Mouse (Mus musculus) lung, postnatal 0 days (tissue): Measurements from ENCODE around the gene Utp6. TPM values are rescaled to one million over a fixed set of nuclear protein-coding genes. Genes with fewer than 3 reads are reported as not detected.

ENCODE experiments used
- ATAC-seq: fragments of 200-750 bp; cut with Nextera tagmentation; 2 replicates; pipeline ENCODE4 v1.8.0; 2017; ENCODE audit warnings: moderate library complexity
- DNase-seq: peaks from one replicate; pipeline ENCODE4 v3.0.0-alpha.2; 2016; ENCODE audit warnings: low spot score
- H3K27ac ChIP-seq: fragments of 300-500 bp; sonication (generic); 2 replicates; pipeline ENCODE4 v1.5.1; 2014; ENCODE audit warnings: antibody characterized with exemption, mild to moderate bottlenecking, low read length, mixed read lengths
- H3K27me3 ChIP-seq: fragments of 300-500 bp; sonication (generic); replicated peaks from 2 replicates; pipeline ENCODE4 v1.6.1; 2014; ENCODE audit warnings: low read length, mixed read lengths; ENCODE audit not compliant: insufficient read depth
- H3K36me3 ChIP-seq: fragments of 300-500 bp; sonication (generic); 2 replicates; pipeline ENCODE4 v1.6.1; 2014; ENCODE audit warnings: low read length, mixed read lengths; ENCODE audit not compliant: insufficient read depth
- H3K4me1 ChIP-seq: fragments of 300-500 bp; sonication (generic); 2 replicates; pipeline ENCODE4 v1.6.1; 2014; ENCODE audit warnings: antibody characterized with exemption, low read depth, low read length, mixed read lengths; ENCODE audit not compliant: insufficient read depth
- H3K4me2 ChIP-seq: fragments of 300-500 bp; sonication (generic); replicated peaks from 2 replicates; pipeline ENCODE4 v1.6.1; 2014; ENCODE audit warnings: low read depth, mild to moderate bottlenecking, low read length, moderate library complexity, mixed read lengths
- H3K4me3 ChIP-seq: fragments of 300-500 bp; sonication (generic); 2 replicates; pipeline ENCODE4 v1.5.1; 2014; ENCODE audit warnings: low read depth, low read length
- H3K9ac ChIP-seq: fragments of 300-500 bp; sonication (generic); replicated peaks from 2 replicates; pipeline ENCODE4 v1.6.1; 2014; ENCODE audit warnings: low read depth, mild to moderate bottlenecking
- H3K9me3 ChIP-seq: fragments of 300-500 bp; sonication (generic); 2 replicates; pipeline ENCODE4 v1.6.1; 2016; ENCODE audit warnings: low read length, mixed read lengths
- CTCF ChIP-seq: IDR thresholded peaks from 2 replicates; pipeline ENCODE4 v1.5.1; 2016; ENCODE audit warnings: antibody characterized with exemption, mild to moderate bottlenecking
- EP300 ChIP-seq: IDR thresholded peaks from 2 replicates; pipeline ENCODE4 v1.6.1; 2016; ENCODE audit warnings: antibody characterized with exemption, mild to moderate bottlenecking, control low read depth
- WGBS: fragments of 180-500 bp; shearing (Covaris S2); extraction: QIAGEN DNeasy Blood & Tissue Kit; methylation state at CpG from one replicate; pipeline ENCODE4 v1.1.7; 2014; 5-methylcytosine and 5-hydroxymethylcytosine counted together
- polyA plus RNA-seq: library from polyadenylated mRNA; unstranded; fragments of >200 nt; fragmentation: Nextera tagmentation; extraction: Ambion mirVana; gene quantifications from 2 replicates; pipeline ENCODE4 v1.2.1, GENCODE M21; 2015

Gene Utp6
- polyA plus RNA-seq, 1 experiment from 2014 or later, result 14.9 TPM

- Histone ChIP-seq H3K9ac (no peak overlapping the region), H3K4me1 (no peaks in the 10 kb centered on the region), H3K9me3 (no peaks in the 10 kb centered on the region), H3K36me3 (no peaks in the 10 kb centered on the region), H3K4me2 (no peak overlapping the region), H3K4me3 (no peak overlapping the region), H3K27me3 (no peaks in the 10 kb centered on the region), H3K27ac (no peak overlapping the region)
- TF ChIP-seq EP300, result no peak
- no peak for TF ChIP-seq CTCF
- ATAC-seq (no peak), DNase-seq (no peak)
- WGBS, result 82% methylated on average over 1 of the region's 1 CpGs
These were observed 75.2 kb downstream of the Utp6 start for GRCm38 (mm10) chr11:79886961-79887360.

GRCm38 (mm10) chr11:79886395-79886794 is 75.8 kb downstream of the Utp6 start:
- Histone ChIP-seq H3K4me3 (no peak overlapping the region), H3K36me3 (no peaks in the 10 kb centered on the region), H3K9ac (no peak overlapping the region), H3K27me3 (no peaks in the 10 kb centered on the region), H3K9me3 (no peaks in the 10 kb centered on the region), H3K4me2 (no peak overlapping the region), H3K4me1 (no peaks in the 10 kb centered on the region), H3K27ac (no peak overlapping the region)
- WGBS, result 93% methylated on average over 1 of the region's 1 CpGs
- TF ChIP-seq EP300 (no peak), CTCF (no peak)
- ATAC-seq (no peak), DNase-seq (no peak)

GRCm38 (mm10) chr11:79885713-79886393 is 76.3 kb downstream of the Utp6 start:
- no peak for DNase-seq
- no peak for ATAC-seq
- Histone ChIP-seq H3K9ac (no peak overlapping the region), H3K27me3 (no peaks in the 10 kb centered on the region), H3K4me3 (no peak overlapping the region), H3K27ac (no peak overlapping the region), H3K4me2 (no peak overlapping the region), H3K9me3 (no peaks in the 10 kb centered on the region), H3K36me3 (no peaks in the 10 kb centered on the region), H3K4me1 (no peaks in the 10 kb centered on the region)
- no peak for TF ChIP-seq CTCF
- 71% methylated on average over 13 of the region's 13 CpGs for WGBS

- Histone ChIP-seq H3K36me3 (no peaks in the 10 kb centered on the region), H3K4me1 (no peaks in the 10 kb centered on the region), H3K27ac (no peak overlapping the region), H3K27me3 (no peaks in the 10 kb centered on the region), H3K9me3 (no peaks in the 10 kb centered on the region), H3K4me2 (no peak overlapping the region), H3K4me3 (no peak overlapping the region), H3K9ac (no peak overlapping the region)
- 72% methylated on average over 6 of the region's 6 CpGs for whole genome bisulfite sequencing
- DNase-seq (no peak), ATAC-seq (no peak)
- TF ChIP-seq EP300 (no peak), CTCF (peak; percentile 26; the same call in 1 of the 2 replicates)
These were observed 77.4 kb downstream of the Utp6 start for GRCm38 (mm10) chr11:79884784-79885183.

Other genes starting within 250 kb of the Utp6 start
- 9.7 and 12.4 TPM in 2 replicates for gene Suz12, start 30.7 kb upstream of the Utp6 start, polyA plus RNA-seq
- gene Crlf3, start 118.6 kb upstream of the Utp6 start, polyA plus RNA-seq, result 40.8 and 42.4 TPM in 2 replicates
- gene Atad5, start 127.0 kb upstream of the Utp6 start, polyA plus RNA-seq, result 1.7 and 2.0 TPM in 2 replicates
- 17.8 and 19.5 TPM in 2 replicates for gene Tefm, start 179.8 kb upstream of the Utp6 start, polyA plus RNA-seq
- 8.4 and 12.4 TPM in 2 replicates for gene Adap2, start 191.7 kb upstream of the Utp6 start, polyA plus RNA-seq
- gene Rnf135, start 221.5 kb upstream of the Utp6 start, polyA plus RNA-seq, result 13.7 and 16.1 TPM in 2 replicates
- 38.2 and 44.9 TPM in 2 replicates for gene Rhot1, start 246.6 kb upstream of the Utp6 start, polyA plus RNA-seq